Mouse (Mus musculus) thymus, postnatal 14 days (tissue): ENCODE measurements at regions not wholly inside any gene's neighbourhood (a gene's known extent, or its start where the extent isn't known, plus 50 kb on each side); places are given as distances from the start of the nearest gene placed in this dataset.
A peak's percentile ranks its signal among the peaks of the same experiment; 100 is the strongest.

Source experiments
- DNase-seq: peaks from one replicate; pipeline ENCODE4 v3.0.0; 2021

DNA sequence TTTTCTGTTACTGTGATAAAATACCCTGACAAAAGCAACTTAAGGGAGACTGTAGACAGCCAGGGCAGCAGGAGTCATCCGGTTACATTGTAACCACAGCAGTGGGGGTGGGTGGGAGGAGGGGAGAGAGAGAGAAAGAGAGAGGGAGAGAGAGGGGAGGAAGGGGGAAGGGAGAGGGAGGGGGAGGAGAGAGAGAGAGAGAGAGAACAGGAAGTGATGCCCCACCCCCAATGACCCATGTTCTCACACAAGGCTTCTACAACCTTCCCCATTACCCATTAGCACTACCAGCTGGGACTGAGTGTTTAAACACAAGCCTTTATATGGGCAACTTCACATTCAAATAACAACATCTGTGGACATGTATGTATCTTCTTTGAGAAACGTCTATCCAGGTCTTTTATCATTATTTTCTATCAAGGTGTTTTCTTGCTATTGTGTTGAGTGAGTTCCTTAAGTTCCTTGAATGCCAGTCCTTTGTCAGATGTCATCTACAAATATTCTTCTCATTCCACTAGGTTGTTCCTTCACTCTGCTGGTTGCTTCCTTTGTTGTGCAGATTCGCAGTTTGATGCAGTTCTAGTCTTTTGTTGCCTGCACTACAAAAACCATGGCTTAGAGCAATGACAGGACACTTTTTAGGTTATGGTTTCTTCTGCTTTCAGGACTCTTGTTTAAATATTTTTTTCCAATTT lies 274.7 kb upstream of the Ddx18 start:
- DNase-seq: peak; percentile 69

DNA sequence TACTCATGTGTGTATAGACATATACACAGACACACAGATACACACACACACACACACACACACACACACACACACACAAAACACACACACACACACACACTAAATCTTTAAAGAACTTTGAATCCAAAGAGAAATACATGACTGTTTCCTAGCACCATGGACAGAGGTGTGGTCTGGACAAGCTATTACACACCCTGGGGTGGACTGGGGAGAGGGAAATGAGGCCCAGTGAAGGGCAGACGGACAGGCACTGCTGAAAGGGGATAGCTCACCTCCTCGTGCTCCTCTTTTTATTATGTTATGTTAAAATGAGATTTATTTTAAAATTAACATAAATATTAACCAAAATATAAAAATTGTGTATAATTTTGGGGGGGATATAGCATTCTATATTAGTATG lies 265.8 kb upstream of the Ddx18 start:
- no peak for DNase-seq

DNA sequence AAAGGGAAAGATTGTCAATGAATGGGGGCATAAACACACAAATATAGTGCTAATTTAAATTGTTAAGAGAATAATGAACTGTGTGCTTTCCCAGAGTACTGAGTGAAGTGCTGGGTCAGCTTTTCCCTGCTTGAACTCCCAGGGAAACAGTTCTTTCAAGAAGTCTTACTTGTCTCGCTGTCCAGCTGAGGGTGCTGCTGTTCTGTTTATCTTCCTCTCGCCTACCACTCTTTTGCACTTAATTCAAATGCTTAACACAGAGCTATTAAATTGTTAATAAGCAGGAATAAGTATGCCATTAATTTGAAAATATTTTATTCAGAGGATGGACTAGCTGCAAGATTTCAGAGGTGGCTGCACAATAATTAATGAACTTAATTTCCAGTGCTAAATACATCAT lies 262.5 kb upstream of the Ddx18 start:
- peak; percentile 18 for DNase-seq

DNA sequence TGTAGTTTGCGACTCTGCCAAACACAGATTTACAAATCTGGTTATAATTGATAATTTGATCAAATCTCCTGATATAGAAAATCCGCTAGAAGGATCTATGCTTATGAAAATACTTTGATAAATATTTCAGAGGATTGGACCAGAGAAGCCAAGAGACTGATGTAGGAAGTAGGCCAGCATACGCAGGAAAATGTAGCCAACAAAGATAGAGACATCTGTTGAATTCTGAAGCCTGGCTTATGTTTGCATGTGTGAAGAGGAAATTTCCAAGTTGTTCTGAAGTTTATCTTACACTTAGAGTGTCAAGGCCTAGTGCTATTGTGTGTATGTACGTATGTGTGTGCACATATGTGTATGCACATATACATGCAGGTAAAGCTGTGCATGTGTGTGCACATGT lies 255.2 kb upstream of the Ddx18 start:
- DNase-seq: no peak

DNA sequence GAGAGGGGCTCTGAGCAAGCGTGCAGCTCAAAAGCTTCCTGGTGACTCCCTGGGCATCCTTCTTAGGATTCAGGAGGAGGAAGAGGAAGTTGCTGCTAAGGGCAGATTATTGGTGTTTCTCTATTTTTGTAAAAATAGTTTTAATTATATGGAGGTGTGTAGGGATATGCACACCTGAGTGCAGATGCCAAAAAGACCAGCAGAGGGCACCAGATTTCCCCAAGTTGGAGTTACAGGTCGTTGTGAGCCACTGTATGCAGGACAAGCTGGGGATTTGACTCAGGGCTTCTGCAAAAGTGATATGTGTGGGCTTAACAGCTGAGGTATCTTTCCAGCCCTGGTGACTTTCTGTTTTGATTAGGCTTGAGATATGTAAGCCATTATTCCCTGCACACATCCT lies 235.5 kb upstream of the Ddx18 start:
- DNase-seq: peak; percentile 53

DNA sequence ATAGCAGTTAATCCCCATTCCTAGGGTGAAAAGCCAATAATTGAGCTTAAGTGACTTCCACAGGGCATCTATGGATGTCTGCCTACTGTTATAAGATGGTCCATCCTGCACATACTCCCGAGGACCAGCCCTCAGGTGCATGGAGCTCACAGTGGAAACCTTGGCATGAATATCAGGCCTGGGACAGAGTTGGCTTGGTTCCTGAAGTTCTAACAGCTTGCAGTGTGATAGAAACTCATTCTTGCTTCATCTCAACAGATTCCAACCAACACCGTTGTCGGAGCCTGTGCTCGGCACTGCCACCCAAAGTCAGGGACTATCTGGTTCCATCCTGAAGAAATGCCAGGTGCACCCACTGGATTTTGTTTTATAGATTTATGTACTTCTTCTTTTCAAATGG lies 234.7 kb upstream of the Ddx18 start:
- DNase-seq: no peak

DNA sequence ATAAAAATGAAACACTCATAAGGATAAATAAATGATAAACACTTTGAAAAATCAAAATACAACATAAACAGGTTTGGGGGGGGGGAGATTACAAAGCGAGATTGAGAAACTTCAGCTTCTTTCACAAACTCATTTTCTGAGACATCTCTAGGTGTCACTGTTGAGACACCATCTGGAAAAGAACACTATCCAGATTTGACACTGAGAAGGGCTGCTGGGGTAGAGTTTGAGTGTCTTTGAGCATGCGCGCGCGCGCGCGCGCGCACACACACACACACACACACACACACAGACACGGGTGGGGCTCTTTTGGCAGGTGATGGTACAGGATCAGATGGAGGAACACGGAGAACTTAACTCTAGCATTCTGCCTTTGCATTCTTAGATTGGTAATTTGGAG lies 230.7 kb upstream of the Ddx18 start:
- DNase-seq: peak; percentile 47

DNA sequence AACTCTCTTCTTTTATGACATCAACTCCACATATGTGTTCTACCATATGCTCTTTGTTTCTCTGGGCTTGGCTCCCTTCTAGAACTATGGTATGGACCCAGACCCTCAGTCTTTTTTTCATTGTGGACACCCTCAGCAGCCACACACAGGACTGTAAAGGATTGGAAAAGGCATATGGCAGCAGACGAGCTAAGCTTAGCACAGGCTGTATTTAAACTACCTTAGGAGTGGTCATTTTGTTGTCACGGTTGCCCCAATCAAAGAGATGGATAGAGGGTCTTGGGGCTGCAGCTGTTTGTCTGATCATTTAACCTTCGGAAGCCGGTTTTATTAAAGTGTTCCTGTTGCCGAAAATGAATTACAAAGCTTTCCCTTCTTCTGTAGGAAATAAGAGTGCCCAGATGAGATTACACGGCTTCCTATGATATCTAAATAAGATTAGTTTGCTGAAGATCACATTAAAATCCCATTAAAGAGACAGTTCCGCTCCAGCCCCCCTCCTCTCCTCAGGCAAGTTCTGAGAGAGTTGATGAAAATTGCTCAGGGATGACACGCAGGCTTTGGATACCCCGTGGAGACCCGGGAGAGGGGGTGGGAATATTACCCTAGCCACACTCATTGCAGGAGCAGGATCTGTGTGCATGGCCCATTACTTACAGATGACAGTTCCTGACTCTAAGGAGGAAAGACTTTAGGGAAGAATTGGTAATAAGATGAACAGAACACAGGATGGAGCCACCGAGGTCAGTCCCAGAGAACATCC lies 227.4 kb upstream of the Ddx18 start:
- DNase-seq: no peak

DNA sequence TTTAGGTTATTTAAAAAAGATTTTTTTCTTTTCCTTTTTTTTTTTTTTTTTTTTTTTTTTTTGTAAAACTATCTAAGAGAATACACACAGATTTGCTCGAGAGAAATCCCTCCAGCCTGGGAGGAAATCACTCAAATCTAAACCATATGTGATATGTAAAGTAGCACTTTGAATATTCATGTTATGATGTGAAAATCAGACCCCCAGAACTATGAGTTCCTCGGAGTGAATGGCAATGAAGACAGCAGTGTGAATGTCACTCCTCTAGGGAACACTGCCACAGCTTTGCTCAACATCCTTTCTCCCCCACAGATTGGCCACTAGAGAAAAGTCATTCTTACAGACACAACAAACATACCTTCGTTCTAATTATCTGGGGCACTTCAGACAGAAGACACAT lies 217.8 kb upstream of the Ddx18 start:
- DNase-seq: no peak

DNA sequence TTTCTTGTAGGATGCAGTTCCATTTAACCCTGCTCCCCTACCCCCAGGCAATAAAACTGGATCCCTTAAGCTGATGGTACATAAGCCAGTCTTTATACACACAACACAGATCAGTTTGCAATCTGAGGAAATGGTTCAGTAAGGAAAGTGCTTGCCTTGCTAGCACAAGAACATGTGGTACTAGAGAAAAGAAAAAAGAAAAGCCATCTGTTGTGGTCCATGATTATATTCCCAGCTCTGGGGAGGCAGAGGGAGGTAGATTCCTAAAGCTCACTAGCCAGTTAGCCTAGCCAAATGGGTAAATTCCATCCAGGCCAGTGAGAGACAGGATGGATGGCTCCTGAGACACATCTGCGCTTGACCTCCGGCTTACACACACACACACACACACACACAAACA lies 206.2 kb upstream of the Ddx18 start:
- DNase-seq: no peak

DNA sequence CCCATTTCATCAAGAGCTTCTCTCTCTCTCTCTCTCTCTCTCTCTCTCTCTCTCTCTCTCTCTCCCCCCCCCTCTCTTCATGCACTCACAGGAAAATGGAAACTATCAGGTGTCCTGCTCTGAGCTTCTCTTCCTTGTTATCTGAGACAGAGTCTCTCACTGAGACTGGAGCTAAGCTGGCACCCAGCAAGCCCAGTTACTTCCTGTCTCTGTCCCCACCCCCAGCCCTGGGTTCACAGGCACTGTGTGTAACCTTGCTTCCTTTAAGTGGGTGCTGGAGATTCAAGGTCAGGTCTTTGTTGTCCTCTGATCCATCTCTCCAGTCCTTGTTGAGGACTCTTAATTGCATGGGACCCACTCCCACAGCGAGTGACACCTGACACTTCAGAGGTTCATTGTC lies 203.7 kb upstream of the Ddx18 start:
- DNase-seq: peak; percentile 72

DNA sequence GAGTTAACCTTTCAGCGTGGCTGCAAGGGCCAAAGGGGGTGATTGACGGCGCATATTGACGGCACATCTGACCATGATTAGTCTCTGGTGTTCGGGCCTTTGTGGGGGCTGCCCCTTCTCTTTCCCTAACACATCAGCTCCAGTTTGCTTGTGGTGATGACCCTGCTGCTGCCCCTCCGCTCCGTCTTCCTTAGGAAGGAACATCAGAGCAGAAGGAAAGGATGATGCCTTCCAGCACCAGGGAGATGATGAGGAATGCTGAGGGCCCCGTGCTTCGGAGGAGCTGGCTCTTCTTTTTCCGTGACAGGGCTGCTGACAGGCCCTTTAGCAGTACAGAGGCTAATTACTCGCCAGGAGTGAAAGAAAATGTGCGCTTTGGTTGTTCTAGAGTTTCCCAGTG lies 203.1 kb upstream of the Ddx18 start:
- no peak for DNase-seq

DNA sequence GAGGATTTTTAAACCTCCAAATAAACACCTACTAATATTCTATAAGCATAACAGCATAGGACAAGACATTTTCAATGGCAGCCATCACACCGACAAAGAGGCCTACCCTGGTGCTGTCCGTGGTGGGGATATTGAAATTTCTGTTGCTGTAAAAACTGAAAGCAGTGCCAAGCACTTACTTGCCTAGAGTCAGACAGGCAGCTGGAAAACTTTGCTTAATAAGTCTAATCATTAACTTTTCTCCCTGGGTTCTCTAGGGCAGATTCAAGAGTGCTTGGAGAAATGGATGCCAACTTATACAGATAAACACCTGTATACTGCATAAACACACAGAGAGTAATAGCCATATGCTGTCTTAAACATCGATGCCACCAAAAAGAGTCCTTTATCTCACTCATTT lies 192.3 kb upstream of the Ddx18 start:
- no peak for DNase-seq

DNA sequence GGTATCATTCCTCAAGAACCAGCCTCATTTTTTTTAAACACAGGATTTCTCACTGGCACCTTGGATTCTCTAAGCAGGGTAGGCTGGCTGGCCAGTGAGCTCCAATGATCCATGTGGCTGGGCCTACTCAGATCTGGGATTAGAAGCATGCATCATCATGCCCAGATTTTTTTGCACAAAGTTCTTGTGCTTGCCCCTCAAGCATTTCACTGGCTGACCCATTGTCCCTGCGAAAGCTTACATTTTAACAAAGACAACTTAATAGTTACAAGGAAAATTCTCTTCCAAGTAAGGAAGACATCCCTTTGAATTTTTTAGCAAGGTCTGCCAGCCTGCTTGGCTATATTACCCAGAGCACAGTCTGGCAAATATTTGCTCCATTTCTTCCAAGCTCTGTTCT lies 177.4 kb upstream of the Ddx18 start:
- DNase-seq: no peak

DNA sequence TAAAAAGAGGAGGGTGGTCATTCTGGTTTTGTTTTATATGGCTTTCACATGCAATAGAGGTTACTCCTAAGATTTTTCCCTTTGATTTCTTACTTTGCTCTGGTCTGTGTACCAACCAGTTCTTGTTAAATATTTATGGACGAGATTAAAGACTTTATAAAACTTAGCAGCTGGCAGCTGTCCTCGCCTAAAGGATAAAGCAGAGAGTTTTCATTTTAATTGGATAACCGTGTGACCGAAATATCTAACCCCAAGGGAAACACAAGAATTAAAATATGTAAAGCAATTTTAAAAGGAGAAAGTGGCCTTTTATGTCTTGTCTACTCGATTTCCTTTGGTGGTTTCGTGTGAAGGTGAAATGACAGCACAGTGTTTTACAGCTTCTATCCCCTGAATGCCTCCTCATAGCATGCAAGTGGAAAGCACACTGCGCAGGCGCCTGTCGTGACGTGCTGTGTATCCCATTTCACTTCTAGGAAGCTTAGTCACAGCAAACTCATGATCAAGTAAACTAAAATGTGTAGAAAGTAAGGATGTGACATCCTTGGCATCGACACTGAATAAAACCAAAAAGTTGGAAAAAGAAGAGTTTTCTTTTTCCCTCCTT lies 167.4 kb upstream of the Ddx18 start:
- no peak for DNase-seq

DNA sequence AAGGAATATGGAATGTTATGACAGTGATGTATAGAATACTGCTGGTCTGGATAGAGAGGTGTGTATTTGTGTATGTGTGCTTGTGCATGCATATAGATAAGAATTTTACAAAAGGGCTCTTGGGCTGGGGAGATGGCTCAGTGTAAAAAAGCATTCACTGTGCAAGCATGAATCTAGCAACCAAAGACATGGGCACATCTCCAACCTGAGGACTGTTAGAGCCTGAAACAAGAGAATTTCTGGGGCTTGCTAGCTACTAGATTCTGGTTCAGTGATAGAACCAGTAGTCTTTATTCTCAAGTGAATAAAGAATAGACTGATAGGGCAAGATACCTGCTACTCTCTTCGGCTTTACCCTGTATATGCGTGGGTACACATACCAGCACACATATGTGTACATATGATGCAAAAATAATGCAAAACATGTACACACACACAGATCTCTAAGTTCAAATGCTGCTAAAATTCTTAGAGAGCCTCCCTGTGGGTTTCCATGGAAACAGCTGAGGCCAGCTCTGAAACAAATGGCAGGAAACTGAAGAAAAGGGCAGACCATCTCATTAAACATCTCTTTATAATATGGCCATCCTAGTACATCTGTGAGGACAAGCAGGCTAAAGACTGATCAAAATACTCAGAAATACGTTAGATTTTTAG lies 166.8 kb upstream of the Ddx18 start:
- no peak for DNase-seq

DNA sequence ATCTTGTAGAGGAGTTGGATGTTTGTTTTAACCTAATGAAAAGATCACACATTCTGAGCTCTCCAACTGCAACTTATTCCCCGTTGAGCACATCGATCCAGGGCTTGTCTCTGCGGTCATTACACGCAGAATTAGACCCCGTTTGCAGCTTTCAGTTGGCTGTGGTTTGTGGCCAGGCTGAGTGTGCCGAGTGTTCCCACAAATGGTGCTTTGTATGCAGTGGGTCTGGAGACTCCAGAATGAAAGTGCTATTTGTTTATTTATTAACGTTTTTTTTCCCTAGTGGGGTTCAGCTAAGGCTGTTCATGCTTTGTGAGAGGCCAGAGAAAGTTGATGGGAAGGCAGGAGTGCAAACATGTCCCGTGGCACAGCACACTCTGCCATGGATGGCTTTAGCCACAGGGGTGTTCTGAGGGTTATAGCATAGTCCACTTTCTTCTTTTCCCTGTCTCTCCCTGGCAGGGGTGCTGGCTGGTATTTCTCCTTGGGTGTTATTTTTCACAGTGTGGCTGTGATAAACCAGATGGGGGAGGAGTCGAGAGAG lies 141.6 kb upstream of the Ddx18 start:
- DNase-seq: no peak

DNA sequence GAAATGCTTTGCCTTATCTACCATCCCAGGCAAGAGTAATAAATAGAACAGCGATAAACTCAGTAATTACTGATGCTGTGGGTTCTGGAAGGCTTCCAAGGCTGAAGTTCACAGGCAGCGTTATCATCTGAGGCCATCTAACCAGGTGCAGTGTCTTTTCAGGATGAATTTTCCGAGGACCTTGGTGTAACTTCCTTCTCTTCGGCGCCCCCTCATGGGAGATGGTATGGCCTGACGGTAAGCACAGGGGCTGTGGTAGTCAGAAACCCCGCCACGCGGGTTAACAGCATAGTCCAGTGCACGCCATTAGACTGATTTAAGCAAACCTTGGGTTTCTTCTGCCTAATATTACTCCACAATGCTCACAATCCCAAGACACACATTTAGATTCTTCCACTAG lies 140.5 kb upstream of the Ddx18 start:
- peak; percentile 81 for DNase-seq

DNA sequence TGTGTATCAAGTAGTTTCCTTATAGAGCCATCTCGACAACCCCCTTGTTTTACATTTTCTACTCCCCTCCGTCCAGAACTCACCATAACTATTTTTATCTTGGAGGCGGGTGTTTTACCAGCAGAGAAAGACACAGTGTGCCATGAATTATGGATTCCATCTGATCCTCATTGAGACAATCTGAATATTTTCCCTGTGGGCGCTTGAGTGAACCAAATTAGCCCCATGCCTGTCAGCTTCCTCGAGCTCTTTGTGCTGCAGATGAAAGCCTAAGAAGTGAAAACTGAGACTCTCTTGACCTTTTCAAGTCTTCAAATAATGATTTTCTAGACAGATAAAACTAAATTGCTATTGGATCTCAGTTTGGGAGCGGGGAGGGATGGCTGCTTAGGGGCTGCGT lies 134.0 kb upstream of the Ddx18 start:
- no peak for DNase-seq

DNA sequence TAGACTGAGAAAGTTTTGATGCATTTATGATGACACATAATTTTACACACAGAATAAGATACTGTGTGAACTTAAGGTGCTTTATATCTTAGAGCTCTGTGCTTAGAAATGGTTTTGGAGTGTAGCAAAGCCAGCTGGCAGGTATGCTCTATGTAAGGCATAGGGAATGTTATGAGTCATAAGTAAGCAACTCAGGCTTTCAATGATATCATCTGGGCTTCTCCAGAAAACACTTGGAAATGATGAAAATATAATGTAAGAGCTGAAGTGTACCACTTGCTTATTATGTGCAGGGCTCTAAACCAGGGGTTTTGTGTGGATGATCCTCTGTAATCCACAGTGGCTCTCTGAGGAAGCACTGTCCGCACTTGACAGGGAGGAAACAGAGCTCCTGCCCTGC lies 86.1 kb upstream of the Ddx18 start:
- DNase-seq: no peak

DNA sequence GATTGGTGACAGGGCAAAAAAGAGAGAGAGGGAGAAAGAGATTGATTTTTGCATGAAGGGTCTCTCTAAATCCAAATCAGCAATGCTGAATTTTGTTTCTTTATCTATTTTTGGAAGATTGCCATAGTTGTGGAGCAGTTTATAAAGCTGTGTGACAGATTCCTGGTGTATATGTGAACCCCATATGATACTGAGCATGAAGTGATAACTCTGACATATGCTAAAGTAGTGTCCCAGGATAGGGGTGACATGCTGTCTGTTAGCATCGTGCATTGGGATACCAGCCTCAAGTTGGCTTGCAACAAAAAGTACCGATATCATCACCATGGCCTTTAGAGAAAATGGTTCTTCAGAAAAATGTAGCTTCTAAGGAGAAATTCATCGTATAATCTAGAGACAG lies 82.3 kb upstream of the Ddx18 start:
- no peak for DNase-seq

DNA sequence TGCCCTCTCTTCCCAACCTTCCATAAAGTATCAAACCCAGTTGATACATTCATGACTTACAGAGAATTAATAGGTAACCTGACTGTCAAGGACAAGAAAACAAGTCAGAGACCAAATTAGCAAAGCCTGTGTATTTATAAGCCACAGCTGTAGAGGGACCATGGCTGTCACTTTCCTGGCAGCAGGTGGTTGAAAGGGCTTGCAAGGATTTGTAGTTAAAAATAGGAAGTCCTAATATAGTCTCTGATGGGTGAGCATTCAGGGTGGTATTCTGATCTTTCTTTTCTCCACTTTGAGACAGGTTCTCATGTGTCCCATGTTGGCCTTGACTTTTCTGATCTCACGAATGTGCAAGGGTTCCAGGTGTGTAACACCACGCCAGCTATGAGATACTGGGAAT lies 63.7 kb upstream of the Ddx18 start:
- no peak for DNase-seq

DNA sequence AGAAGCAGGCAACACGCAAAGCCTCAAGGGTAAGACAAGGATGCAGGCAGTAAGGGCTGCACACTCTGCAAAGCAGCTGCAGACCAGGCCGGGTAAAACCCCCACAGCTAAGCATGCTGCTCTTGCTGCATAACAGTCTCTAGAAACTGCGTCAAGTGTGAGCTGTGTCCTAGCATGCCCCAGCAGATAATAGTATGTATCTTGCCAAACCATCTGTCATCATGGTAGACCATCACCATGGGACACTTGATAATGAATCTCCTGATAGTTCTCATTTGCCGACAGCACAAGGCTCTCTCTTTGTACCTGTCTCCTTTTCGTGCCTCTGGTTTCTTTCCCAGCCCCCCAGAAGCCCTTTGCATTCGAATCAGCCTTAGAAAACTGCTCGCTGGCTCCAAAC lies 52.5 kb upstream of the Ddx18 start:
- DNase-seq: no peak

DNA sequence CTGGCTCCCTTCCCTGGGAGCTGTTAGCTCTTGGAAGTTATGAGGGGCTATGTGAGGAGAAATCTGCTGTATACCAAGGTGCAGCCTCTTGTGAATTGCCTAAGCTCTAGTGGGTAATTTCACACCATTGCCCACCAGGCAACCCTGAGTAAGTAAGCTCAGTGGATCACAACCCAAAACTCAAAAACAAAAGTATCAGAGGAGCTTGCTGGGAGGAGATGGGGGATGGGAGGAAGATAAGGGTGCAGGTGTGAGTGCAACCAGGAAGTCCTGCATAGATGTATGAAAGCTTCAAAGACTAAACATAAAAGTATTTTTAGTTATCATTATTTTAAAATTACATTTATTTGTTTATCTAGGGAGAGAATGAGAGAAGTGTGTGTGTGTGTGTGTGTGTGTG lies 50.8 kb upstream of the Ddx18 start:
- DNase-seq: peak; percentile 77
